Mouse (Mus musculus): ENCODE measurements around the gene Pxmp2.

Gene Pxmp2

GRCm38 (mm10) chr5:110285770-110286445, at the start of gene Pxmp2, which contains the start of gene Pole:
Gene Pxmp2, minus strand, starts transcription at chr5:110286186.
Gene Pole, plus strand, starts transcription at chr5:110286306.
- peak; percentile 84 to 91 for DNase-seq (ENCODE audit: low spot score in 2 of 2)

- no peak for DNase-seq (ENCODE audit: low spot score in 2 of 2)
Measured at GRCm38 (mm10) chr5:110330508-110330907, 44.5 kb upstream of the Pxmp2 start.

GRCm38 (mm10) chr5:110313127-110313526, 27.1 kb upstream of the Pxmp2 start:
- no peak for DNase-seq (ENCODE audit: low spot score in 2 of 2)

- DNase-seq (ENCODE audit: low spot score in 2 of 2) = no peak
Measured at GRCm38 (mm10) chr5:110308861-110309260, 22.9 kb upstream of the Pxmp2 start.

- DNase-seq (ENCODE audit: low spot score in 2 of 2) = no peak
Measured at GRCm38 (mm10) chr5:110300591-110300990, 14.6 kb upstream of the Pxmp2 start.

- no peak for DNase-seq (ENCODE audit: low spot score in 2 of 2)
Measured at GRCm38 (mm10) chr5:110296637-110297036, 10.7 kb upstream of the Pxmp2 start.

GRCm38 (mm10) chr5:110291649-110292048, 5.7 kb upstream of the Pxmp2 start:
- DNase-seq (ENCODE audit: low spot score in 2 of 2) = no peak

- no peak for DNase-seq (ENCODE audit: low spot score in 2 of 2)
Measured at GRCm38 (mm10) chr5:110287084-110287475, 1.1 kb upstream of the Pxmp2 start.

- DNase-seq (ENCODE audit: low spot score in 2 of 2) = peak in 1 of 2 experiments; percentile 4
Measured at GRCm38 (mm10) chr5:110286446-110287083, 579 bp upstream of the Pxmp2 start.

- no peak for DNase-seq (ENCODE audit: low spot score in 2 of 2)
Measured at GRCm38 (mm10) chr5:110285156-110285555, 830 bp downstream of the Pxmp2 start.

- DNase-seq (ENCODE audit: low spot score in 2 of 2) = peak; percentile 20 to 30
Measured at GRCm38 (mm10) chr5:110284536-110284935, 1.4 kb downstream of the Pxmp2 start.

GRCm38 (mm10) chr5:110281984-110282383, 4.0 kb downstream of the Pxmp2 start:
- DNase-seq (ENCODE audit: low spot score in 2 of 2) = no peak

- DNase-seq (ENCODE audit: low spot score in 2 of 2) = no peak
Measured at GRCm38 (mm10) chr5:110276910-110277309, 9.1 kb downstream of the Pxmp2 start.

GRCm38 (mm10) chr5:110276391-110276790, 9.6 kb downstream of the Pxmp2 start:
- DNase-seq (ENCODE audit: low spot score in 2 of 2) = no peak

- no peak for DNase-seq (ENCODE audit: low spot score in 2 of 2)
Measured at GRCm38 (mm10) chr5:110274846-110275245, 11.1 kb downstream of the Pxmp2 start.

GRCm38 (mm10) chr5:110274147-110274546, 11.8 kb downstream of the Pxmp2 start:
- DNase-seq (ENCODE audit: low spot score in 2 of 2) = no peak

GRCm38 (mm10) chr5:110270242-110270641, 15.7 kb downstream of the Pxmp2 start:
- DNase-seq (ENCODE audit: low spot score in 2 of 2) = no peak

GRCm38 (mm10) chr5:110269141-110270101, 16.6 kb downstream of the Pxmp2 start, which contains the start of gene Pgam5:
Gene Pgam5, minus strand, starts transcription at chr5:110269913.
- DNase-seq (ENCODE audit: low spot score in 2 of 2) = peak; percentile 81 to 89

- DNase-seq (ENCODE audit: low spot score in 2 of 2) = no peak
Measured at GRCm38 (mm10) chr5:110266941-110267340, 19.0 kb downstream of the Pxmp2 start.

GRCm38 (mm10) chr5:110244091-110244490, 41.9 kb downstream of the Pxmp2 start:
- DNase-seq (ENCODE audit: low spot score in 2 of 2) = peak; percentile 28 to 37

GRCm38 (mm10) chr5:110232346-110232745, 53.6 kb downstream of the Pxmp2 start:
- no peak for DNase-seq (ENCODE audit: low spot score in 2 of 2)

- DNase-seq (ENCODE audit: low spot score in 2 of 2) = no peak
Measured at GRCm38 (mm10) chr5:110231638-110232037, 54.3 kb downstream of the Pxmp2 start.

All from urinary bladder, postnatal 36 days (tissue).